Mouse (Mus musculus): ENCODE measurements around the gene Gas8.
"Not testable (repeated sequence)": the region's sequence is repeated elsewhere in the genome, so short reads cannot be mapped to it uniquely, and the experiment has no call there.

Gene Gas8

DNA sequence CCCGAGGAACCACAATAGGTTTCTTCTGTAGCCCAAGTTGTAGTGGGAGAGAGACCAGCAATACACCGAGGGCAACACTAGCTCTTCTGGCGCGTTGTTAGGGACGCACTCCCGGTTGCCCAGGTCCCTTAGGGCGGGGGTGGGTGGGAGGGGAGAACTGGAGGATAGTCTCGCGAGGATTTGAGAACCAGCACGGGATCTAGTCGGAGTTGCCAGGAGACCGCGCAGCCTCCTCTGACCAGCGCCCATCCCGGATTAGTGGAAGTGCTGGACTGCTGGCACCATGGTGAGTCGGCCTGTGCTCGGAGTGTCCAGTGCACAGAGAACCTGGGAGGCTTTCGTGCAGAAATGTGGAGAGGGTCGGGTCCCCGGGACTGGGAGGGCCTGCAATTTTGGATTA, at the start of gene Gas8:
Gas8 (plus strand) TSS at position 168 of the 400 bp plus-strand sequence.
- peak; percentile 96 for DNase-seq (ENCODE audit: low read depth, low spot score)

DNA sequence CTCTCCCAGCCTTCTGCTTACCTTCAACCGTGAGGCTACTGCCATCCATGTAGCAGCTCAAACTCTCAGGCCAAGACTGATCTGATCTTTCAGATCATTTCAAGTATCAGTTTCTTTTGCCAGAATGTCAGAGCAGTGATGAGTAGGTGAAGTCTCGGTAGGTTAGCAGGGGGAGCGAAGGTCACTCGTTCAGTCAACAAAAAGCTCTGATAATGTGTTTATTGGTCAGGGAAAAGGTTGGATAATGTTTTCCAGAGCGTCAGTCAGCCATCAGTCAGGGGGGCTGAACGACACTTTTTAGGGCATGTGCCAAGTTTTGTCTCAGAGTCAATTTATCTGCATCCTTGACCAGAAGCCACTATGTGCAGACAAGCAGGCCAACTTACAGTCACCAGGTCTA, 45.6 kb upstream of the Gas8 start:
- not testable (repeated sequence) for DNase-seq (ENCODE audit: low read depth, low spot score)

- DNase-seq (ENCODE audit: low read depth, low spot score) = not testable (repeated sequence)
Measured at GRCm38 (mm10) chr8:123474549-123474948, 44.1 kb upstream of the Gas8 start.

DNA sequence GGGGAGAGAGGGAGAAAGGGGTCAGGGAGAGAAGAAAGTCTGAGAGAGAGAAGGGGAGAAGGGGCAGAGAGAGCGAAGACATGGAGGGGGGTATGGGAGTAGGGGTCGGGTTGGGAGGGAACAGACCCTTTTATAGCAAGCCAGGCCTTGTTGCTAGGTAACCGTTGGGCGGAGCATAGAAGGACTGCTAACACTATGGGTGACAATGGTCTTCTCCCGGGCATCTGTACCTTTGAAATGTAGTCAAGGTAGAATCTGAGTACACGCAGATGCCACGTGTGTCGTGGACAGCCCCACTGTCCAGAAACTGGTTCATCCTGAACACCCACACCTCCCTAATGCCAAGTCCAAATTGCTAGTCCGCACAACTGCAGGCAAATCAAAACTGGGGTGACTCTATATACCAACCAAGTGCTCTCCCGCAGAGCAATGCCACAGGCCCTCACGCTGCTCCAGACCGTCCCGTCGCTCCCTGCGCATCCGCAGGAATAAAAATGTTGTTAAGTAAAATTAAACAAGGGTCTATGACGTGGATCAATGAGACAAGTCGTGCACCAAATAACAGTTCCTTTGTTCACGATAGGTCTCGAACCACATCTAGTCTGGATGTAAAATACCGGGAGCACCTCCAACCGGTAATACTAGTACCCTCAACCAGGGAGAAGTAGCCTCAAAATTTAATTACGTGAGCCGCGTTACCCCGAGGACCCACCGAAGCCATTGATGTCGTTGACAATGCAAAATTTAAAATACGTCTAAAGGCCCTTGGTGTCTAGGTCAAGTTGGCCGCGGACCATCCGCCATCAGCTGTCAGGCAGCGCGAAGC, 41.5 kb upstream of the Gas8 start:
- DNase-seq (ENCODE audit: low read depth, low spot score) = peak; percentile 59

- peak; percentile 86 for DNase-seq (ENCODE audit: low read depth, low spot score)
Measured at GRCm38 (mm10) chr8:123477737-123478258, 40.8 kb upstream of the Gas8 start, which contains the start of gene Afg3l1. Gene Afg3l1, plus strand, starts transcription at chr8:123477903.

GRCm38 (mm10) chr8:123478456-123479218, 40.0 kb upstream of the Gas8 start:
- DNase-seq (ENCODE audit: low read depth, low spot score) = peak; percentile 43

- peak; percentile 53 for DNase-seq (ENCODE audit: low read depth, low spot score)
Measured at GRCm38 (mm10) chr8:123482627-123483026, 36.0 kb upstream of the Gas8 start.

DNA sequence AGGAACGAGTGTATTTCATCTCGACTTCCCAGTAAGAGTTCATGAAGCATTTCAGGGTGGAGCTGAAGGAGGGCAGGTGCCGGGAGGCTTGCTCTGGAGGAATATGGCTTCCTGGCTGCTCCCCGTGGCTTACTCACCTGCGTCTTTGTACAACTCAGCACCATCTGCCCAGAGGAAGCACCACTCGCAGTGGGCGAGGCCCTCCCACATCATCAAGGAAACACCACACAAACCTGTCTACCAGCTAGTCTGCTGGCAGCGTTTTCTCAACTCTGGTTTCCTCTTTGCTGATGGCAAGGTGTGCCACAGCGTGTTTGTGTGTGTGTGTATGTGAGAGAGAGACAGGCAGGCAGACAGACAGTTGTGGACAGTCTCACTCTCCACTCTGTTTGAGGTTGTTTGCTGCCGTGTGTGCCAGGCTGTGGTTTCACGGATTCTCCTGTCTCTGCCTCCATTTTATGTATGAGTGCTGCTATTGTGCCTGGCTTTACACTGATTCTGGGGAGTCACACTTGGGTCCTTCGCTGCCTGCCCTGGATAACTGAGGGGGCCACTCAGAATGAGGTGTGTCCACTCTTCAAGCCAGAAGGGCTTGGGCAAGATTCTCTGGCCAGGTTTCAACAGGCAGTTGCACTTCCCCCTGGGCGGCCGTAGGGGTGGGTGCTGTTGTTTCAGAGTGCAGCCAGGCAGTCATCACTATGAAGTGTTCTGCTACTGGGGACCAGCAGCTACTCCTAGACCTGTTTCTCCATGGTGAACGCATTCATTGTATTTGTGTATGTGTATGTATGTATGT, 27.2 kb upstream of the Gas8 start:
- no peak for DNase-seq (ENCODE audit: low read depth, low spot score)

- no peak for DNase-seq (ENCODE audit: low read depth, low spot score)
Measured at GRCm38 (mm10) chr8:123492898-123493297, 25.7 kb upstream of the Gas8 start.

- DNase-seq (ENCODE audit: low read depth, low spot score) = peak; percentile 66
Measured at GRCm38 (mm10) chr8:123497699-123498098, 20.9 kb upstream of the Gas8 start.

GRCm38 (mm10) chr8:123498963-123499362, 19.7 kb upstream of the Gas8 start:
- DNase-seq (ENCODE audit: low read depth, low spot score) = no peak

DNA sequence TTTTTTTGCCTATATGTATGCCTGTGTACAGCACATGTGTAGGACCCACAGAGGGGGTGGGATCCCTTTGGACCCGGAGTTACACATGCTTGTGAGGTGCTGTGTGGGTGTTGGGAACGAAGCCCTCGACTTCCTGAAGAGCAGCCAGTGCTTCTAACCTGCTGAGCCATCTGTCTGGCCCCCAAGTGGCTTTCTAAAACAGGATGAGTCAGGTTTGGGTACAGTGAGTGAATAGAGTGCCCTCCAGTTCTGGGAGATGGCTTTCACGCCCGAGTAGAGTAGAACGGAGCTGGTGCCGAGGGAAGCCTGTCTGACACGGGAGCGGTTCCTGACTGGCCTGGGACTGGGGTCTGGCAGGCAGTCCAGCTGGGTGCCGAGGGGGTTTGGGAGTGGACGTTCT, 19.1 kb upstream of the Gas8 start:
- no peak for DNase-seq (ENCODE audit: low read depth, low spot score)

- no peak for DNase-seq (ENCODE audit: low read depth, low spot score)
Measured at GRCm38 (mm10) chr8:123502192-123502591, 16.4 kb upstream of the Gas8 start.

GRCm38 (mm10) chr8:123503801-123504467, 14.7 kb upstream of the Gas8 start:
- peak; percentile 60 for DNase-seq (ENCODE audit: low read depth, low spot score)

GRCm38 (mm10) chr8:123504591-123505195, 13.9 kb upstream of the Gas8 start:
- peak; percentile 61 for DNase-seq (ENCODE audit: low read depth, low spot score)

- DNase-seq (ENCODE audit: low read depth, low spot score) = no peak
Measured at GRCm38 (mm10) chr8:123505267-123505666, 13.4 kb upstream of the Gas8 start.

- DNase-seq (ENCODE audit: low read depth, low spot score) = no peak
Measured at GRCm38 (mm10) chr8:123505695-123506094, 12.9 kb upstream of the Gas8 start.

GRCm38 (mm10) chr8:123507153-123507552, 11.5 kb upstream of the Gas8 start:
- DNase-seq (ENCODE audit: low read depth, low spot score) = no peak

GRCm38 (mm10) chr8:123510819-123511218, 7.8 kb upstream of the Gas8 start:
- no peak for DNase-seq (ENCODE audit: low read depth, low spot score)

- no peak for DNase-seq (ENCODE audit: low read depth, low spot score)
Measured at GRCm38 (mm10) chr8:123514136-123514535, 4.5 kb upstream of the Gas8 start.
